Mouse (Mus musculus): ENCODE results near the gene Vac14. TPM values are rescaled to one million over a fixed set of nuclear protein-coding genes. Genes with fewer than 3 reads are reported as not detected.

The Vac14 gene
- total RNA-seq, 2 experiments from 2014 or later = 29.8 to 32.8 TPM

DNA sequence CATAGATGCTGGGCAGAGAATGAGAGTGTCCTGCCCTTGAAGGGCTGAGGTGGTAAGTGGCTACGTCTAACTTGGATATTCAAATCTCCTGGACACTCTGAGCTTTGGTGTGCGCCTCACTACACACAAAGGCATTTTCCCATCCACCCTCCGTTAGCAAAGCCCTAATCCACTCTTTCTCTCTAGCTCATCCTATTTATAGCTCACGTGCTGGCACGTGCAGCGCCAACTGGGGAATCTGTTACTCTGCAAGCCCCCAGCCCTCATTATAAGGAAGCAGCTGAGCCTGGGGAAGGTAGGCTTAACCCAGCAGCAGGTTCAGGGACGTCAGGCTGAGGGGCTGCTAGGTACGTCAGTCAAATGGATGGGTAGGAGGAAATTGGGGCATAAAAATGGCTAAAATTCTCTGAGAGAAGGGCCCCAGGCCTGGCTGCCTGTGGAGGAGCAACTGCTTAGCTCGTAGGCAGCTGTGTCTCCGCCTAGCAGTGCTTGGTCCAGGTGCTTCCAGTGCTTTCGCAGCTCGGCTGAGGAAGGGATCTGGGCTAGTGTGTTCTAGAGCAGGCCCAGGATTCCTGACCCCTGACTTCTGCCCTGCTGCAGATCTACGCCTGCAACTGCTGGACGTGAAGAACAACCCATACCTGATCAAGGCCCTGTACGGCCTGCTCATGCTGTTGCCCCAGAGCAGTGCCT is 96.6 kb downstream of the Vac14 start:
- DNase-seq (ENCODE audit: low spot score in 2 of 2) = no peak

GRCm38 (mm10) chr8:110716075-110716474 is 97.7 kb downstream of the Vac14 start:
- DNase-seq (ENCODE audit: low spot score in 2 of 2) = peak; percentile 34 to 40

DNA sequence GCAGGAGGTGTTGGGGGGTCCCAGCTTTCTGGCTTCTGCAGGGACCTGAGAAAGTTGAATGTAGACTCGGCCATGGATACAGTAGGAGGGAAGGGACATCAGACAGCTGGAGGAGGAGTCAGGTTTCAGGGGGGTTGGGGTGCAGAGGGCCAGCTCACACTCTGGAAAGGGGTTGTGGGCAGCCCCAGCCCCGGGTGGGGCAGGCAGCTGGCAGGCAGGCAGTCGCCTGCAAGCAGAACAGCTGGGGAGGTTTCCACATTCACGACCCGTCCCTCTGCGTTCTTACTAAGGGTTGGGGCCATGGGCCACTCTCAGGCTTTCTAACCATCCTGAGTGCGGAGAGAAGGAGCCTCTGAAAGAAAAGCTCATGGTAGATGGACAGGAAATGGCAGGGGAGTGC is 98.7 kb downstream of the Vac14 start:
- no peak for DNase-seq (ENCODE audit: low spot score in 2 of 2)

DNA sequence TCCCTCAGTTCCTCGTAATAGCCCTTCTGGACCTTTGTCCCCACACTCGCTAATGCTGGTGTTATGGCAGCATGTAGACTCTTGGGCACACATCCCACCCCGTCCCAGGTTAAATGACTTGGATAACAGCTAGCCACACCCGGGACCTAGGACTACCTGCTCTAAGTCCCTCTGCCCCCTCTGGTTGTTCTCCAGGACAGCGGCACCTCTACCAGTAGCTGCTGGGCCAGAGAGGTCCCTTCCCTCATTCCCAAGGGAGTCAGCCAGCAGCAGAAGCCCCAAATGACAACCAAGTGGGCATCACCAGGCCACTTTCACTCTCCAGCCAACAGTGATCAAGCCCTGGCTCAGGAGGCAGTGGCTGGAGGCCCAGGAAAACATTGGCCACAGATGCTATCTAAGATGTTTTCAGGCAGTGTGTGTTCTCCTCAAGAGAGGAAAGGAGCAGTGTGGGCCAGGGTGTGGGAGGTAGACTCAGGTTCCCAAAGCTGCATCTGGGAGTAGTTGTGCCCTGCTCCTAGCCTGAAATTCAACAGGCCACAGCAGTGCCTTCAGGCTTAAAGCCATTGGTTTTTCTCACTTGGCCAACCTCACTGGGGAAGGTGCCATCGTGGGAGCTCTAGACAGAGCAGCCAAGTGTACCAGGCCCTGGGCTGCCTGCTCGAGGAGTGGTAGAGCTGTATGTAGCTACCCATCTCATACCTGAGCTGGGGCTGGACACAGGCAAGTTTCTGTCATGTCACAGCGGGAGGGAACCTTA is 100.0 kb downstream of the Vac14 start:
- DNase-seq (ENCODE audit: low spot score in 2 of 2) = no peak

DNA sequence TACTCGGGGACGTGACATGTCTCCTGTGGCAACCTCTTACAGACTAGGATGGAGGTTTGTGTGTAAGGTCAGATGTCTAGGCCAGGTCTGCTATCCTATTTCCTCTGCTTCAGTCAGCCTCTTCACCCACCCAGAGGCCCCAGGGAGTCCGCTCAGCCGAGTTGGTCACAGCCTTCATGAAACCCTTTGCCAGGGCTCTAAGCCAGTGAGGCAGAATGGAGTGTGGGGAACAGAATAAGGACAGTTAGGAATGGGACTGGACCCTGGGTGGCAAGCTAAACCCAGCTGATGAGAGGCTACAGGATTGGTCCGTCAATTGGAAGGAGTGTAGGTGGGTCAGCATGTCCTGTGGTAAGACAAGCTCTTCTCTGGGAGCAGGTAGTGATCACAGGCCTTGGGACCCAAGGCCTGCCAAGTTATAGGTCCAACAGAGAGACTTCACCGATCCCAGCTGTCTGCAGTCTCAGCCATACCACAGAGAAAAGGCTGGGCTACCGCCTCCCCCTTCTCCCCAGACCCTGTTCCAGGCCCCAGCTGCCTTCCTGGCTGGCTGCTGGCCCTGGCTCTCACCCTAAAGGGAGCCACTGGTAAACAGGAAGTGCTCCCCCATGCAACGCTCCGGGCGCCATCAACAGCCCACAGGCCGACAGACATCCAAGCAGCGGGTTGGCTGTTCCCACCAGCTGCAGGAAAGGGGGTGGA is 100.7 kb downstream of the Vac14 start:
- no peak for DNase-seq (ENCODE audit: low spot score in 2 of 2)

- no peak for DNase-seq (ENCODE audit: low spot score in 2 of 2)
Measured at GRCm38 (mm10) chr8:110719898-110720653, 101.7 kb downstream of the Vac14 start.

DNA sequence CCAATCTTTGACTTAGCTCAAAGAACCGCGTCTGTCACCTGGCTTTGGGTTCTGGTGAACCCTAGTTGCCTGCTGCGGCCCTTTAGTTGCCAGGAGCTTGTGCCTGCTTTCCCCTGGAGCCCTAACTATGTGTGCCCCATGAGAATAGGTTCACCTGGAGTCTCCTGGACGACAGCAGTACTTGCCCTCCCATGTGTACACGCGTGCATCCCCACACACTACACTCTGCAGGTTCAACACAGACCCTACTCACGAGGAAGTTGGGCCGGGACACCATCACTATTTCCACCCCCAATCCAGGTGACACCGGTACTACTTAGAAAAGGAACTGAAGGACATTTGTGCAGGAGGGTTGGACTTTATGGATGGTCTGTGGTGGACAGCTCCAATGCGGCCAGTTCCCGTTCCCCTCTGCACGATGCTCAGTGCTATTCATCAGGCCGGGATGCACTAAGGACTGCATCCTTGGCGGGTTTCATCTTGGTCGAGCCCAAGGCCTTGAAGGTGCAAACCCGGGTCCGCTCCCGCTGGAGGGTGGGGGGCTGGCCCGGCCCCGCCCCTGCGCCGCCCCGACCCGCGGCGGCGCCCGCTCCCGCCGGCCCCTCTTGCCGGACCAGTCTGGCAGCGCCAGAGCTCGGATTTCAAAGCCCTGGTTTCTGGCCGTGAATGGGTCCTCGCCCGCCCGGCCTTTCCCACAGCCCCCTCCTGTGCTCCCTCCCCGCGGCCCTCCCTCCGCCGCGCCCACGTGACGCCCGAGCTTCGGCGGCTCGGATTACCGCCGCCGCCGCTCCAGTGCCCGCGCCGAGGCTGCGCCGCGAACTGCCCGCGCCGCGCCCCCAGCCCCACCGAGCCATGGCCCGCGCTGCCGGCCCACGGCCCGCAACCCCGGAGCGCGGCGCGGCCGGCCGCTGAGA is 102.6 kb downstream of the Vac14 start, which contains the start of gene Mtss1l:
Gene Mtss1l, plus strand, starts transcription at position 792 of the 914 bp plus-strand sequence.
- DNase-seq (ENCODE audit: low spot score in 2 of 2) = peak; percentile 70

- DNase-seq (ENCODE audit: low spot score in 2 of 2) = peak; percentile 50 to 58
Measured at GRCm38 (mm10) chr8:110721606-110722413, 103.4 kb downstream of the Vac14 start.

- no peak for DNase-seq (ENCODE audit: low spot score in 2 of 2)
Measured at GRCm38 (mm10) chr8:110722414-110723011, 104.1 kb downstream of the Vac14 start.

- DNase-seq (ENCODE audit: low spot score in 2 of 2) = no peak
Measured at GRCm38 (mm10) chr8:110724493-110724892, 106.1 kb downstream of the Vac14 start.

- no peak for DNase-seq (ENCODE audit: low spot score in 2 of 2)
Measured at GRCm38 (mm10) chr8:110725084-110725838, 106.9 kb downstream of the Vac14 start.

DNA sequence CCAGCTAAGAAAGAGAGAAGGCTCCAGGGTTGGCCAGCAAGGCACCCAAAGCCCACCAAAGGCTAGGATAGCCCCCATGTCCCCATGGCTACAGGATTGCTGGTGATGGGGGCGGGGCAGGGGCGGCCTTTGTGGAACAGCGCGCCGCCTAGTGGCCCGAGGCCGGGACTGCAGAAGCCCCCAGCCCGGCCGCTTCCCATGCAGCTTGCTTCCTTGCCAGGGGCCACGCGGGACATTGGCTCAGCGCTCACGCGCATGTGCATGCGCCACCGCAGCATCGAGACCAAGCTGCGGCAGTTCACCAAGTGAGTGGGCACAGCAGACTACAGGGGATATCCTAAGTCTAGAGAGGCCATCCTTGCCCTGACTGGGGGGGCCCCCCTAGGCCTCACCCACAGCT is 108.5 kb downstream of the Vac14 start:
- peak; percentile 66 to 67 for DNase-seq (ENCODE audit: low spot score in 2 of 2)

DNA sequence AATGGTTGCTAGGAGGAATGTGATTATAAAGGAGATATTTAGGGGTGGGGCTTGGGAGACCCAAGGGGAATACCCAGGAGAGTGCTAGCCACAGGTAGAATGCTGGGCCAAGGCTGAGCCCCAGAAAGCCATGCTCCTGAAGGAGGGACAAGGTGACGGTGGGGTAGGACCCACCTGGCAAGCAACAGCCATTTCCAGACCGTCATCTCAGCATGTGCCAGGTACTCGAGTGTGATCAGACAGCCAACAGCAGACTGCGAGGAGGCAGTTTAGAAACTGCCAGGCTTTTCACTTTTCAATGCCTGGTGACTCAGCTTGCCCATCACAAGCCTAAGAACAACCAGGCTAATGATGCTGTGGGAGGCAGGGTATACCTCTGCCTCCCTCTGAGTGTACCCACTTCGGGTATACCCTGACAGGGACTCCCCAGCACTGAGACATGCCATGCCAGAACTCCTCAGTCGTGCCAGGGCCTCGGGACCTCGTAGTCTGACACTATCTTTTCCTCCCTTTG is 113.0 kb downstream of the Vac14 start:
- no peak for DNase-seq (ENCODE audit: low spot score in 2 of 2)

DNA sequence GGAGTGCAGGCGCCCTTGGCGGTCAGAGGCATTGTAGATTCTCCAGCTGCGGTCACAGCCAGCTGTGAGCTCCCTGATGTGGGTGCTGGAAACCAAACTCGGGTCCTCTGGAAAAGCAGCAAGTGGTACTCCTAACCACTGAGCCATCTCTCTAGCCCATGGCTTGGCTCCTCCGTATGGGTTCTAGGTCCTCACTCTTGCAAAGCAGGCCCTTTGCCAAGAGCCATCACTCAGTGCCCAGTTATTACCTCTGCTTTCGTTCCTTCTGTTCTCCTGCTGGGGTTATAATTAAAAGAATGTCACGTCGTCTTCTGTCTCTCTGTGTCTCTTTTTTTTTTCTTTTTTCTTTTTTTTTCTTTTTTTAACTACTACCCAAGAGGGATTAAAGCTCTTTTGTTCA is 114.7 kb downstream of the Vac14 start:
- no peak for DNase-seq (ENCODE audit: low spot score in 2 of 2)

DNA sequence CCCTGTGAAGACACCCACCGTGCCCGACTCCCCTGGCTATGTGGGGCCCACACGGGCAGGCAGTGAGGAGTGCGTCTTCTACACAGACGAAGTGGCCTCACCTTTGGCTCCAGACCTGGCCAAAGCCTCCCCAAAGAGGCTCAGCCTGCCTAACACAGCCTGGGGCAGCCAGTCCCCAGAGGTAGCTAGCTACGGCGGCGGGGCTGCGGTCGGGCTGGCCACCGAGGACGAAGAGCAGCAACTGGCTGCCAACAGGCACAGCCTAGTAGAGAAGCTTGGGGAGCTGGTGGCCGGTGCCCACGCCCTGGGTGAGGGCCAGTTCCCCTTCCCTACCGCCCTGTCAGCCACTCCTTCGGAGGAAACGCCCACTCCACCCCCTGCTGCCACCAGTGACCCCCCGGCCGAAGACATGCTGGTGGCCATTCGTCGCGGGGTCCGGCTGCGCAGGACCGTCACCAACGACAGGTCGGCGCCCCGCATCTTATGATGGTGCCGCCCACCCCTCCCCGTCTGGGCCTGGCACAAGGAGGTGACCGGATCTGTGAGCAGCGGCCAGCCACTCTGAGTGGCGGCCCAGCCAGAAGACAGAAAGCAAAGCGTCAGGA is 120.3 kb downstream of the Vac14 start:
- no peak for DNase-seq (ENCODE audit: low spot score in 2 of 2)

- DNase-seq (ENCODE audit: low spot score in 2 of 2) = no peak
Measured at GRCm38 (mm10) chr8:110740629-110741175, 122.3 kb downstream of the Vac14 start.

GRCm38 (mm10) chr8:110741816-110742451 is 123.5 kb downstream of the Vac14 start:
- DNase-seq (ENCODE audit: low spot score in 2 of 2) = no peak

Measured in adrenal gland, adult 18-20 months (tissue).